Mouse (Mus musculus): ENCODE measurements around the gene Mcm2. TPM values are rescaled to one million over a fixed set of nuclear protein-coding genes. Genes with fewer than 3 reads are reported as not detected.
A peak's percentile ranks its signal among the peaks of the same experiment; 100 is the strongest.

Mcm2 gene
- polyA plus RNA-seq, 1 experiment = 10.2 TPM

DNA sequence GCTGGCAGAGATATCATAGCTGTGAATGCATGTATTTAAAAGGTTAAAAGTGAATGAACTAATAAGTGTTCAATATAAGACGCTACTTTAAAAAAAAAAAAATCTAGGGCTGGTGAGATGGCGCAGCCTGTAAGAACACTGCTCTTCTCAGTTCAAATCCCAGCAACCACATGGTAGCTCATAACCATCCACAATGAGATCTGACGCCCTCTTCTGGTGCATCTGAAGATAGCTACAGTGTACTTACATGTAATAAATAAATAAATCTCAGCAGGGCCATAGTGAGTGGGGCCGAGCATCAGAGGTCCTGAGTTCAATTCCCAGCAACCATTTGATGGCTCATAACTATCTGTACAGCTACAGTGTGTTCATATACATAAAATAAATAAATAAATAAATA, 19.1 kb downstream of the Mcm2 start:
- Histone ChIP-seq H3K27ac (ENCODE audit: insufficient read depth, low read depth, low read length) (no peak overlapping the region), H3K36me3 (ENCODE audit: control insufficient read depth, insufficient read depth, low read length) (no peaks in the 10 kb centered on the region), H3K4me3 (ENCODE audit: insufficient read depth, low read depth, low read length) (no peak overlapping the region), H3K4me1 (ENCODE audit: control insufficient read depth, insufficient read depth, low read length) (no peaks in the 10 kb centered on the region), H3K27me3 (replicated peaks; ENCODE audit: control insufficient read depth, insufficient read depth, low read length) (no peaks in the 10 kb centered on the region)
- no peak for DNase-seq
- WGBS = 70% methylated on average over 4 of the region's 4 CpGs
- no peak for TF ChIP-seq CTCF (conservative IDR thresholded peaks at IDR 0.05; ENCODE audit: insufficient read depth, insufficient read length, low read depth, low read length)
- TF ChIP-seq POLR2A (IDR thresholded peaks at IDR 0.05; ENCODE audit: low read depth, low read length) = no peak

DNA sequence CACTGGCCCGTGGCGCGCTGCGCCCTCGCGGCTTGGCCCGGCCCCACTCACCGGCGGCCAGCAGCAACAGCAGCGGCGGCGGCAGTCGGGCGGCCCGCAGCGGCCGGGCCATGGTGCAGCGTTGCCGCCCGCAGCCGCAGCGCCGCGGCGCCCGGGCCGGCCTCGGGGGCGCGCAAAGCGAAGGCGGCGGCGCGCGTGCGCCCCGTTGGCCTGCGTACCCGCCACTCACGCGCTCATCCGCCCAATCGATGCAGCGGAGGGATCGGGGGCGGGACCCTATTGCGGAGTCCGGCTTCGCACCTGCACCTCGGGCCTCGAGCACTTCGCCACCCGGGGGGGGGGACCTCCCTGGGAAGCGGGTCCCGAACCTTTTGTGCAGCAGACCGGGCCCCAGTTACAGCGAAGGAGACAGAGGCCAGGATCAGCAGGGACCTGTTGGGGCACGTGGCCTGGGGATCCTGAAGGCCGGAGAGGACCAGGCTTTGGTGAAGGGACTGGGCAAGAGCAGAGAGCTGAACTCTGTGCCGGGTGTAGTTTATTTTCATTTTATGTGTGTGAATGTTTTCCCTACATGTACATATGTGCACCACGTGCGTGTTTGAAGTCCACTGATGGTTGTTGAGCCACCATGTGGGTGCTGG, 23.6 kb downstream of the Mcm2 start, which contains the start of gene Podxl2:
Gene Podxl2 (minus strand): TSS at position 177 of the 641 bp plus-strand sequence.
- Histone ChIP-seq H3K36me3 (ENCODE audit: control insufficient read depth, insufficient read depth, low read length) (no peaks in the 10 kb centered on the region), H3K27me3 (replicated peaks; ENCODE audit: control insufficient read depth, insufficient read depth, low read length) (no peaks in the 10 kb centered on the region), H3K4me1 (ENCODE audit: control insufficient read depth, insufficient read depth, low read length) (no peaks in the 10 kb centered on the region), H3K27ac (ENCODE audit: insufficient read depth, low read depth, low read length) (no peak within 1 kb of the TSS), H3K4me3 (ENCODE audit: insufficient read depth, low read depth, low read length) (peak within 1 kb of the TSS; percentile 53)
- WGBS = 8% methylated on average over 63 of the region's 63 CpGs
- TF ChIP-seq POLR2A (IDR thresholded peaks at IDR 0.05; ENCODE audit: low read depth, low read length) (no peak), CTCF (conservative IDR thresholded peaks at IDR 0.05; ENCODE audit: insufficient read depth, insufficient read length, low read depth, low read length) (no peak)
- peak; percentile 54 for DNase-seq

DNA sequence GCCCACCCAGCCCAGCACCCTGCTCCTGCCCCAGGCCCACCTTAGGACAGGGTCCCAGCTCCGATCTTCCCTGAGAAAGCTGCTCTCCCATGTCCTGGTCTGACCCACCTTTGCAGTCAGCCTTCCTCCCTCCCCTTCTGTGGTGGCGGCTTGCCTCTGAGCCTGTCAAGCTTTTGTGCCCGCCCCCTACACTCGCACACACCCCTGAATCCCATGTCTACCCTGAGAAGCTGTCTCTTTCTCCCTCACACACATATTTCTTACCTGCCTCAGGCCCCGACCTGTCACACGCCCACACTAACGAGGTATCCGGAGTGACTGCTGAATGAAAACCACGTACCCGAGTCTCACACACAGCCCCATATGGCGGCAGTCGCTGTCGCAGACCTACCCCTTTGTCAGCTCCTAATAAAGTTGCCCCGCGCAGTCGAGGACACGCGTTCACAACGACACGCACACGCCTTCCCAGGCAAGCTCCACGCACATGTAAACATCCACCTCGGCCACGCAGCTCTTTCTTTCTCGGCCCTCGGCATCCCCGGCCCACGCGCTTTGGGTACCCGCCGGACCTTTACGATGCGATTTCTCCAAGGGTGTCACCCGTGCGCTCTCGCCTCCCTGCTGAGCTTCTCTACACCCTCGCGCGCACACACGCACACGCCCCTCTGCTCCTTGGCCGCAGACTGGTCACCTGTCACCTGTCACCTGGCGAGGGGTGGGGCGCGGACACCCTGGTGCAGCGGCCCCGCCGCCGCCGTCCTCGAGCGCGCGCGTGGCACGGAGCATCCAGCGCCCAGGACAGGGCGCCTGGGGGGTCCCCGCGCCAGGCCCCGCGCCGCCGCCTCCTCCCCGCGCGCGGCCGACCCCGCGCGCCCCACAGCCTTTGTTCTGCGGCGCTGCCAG, 24.4 kb downstream of the Mcm2 start:
- no peaks in the 10 kb centered on the region for H3K36me3 ChIP-seq (ENCODE audit: control insufficient read depth, insufficient read depth, low read length)
- no peaks in the 10 kb centered on the region for H3K4me1 ChIP-seq (ENCODE audit: control insufficient read depth, insufficient read depth, low read length)
- peak overlapping the region; percentile 53 for H3K4me3 ChIP-seq (ENCODE audit: insufficient read depth, low read depth, low read length)
- TF ChIP-seq POLR2A (IDR thresholded peaks at IDR 0.05; ENCODE audit: low read depth, low read length) (no peak), CTCF (conservative IDR thresholded peaks at IDR 0.05; ENCODE audit: insufficient read depth, insufficient read length, low read depth, low read length) (no peak)
- DNase-seq = no peak
- 4% methylated on average over 74 of the region's 74 CpGs for WGBS
- H3K27me3 ChIP-seq (replicated peaks; ENCODE audit: control insufficient read depth, insufficient read depth, low read length) = no peaks in the 10 kb centered on the region
- no peak overlapping the region for H3K27ac ChIP-seq (ENCODE audit: insufficient read depth, low read depth, low read length)

DNA sequence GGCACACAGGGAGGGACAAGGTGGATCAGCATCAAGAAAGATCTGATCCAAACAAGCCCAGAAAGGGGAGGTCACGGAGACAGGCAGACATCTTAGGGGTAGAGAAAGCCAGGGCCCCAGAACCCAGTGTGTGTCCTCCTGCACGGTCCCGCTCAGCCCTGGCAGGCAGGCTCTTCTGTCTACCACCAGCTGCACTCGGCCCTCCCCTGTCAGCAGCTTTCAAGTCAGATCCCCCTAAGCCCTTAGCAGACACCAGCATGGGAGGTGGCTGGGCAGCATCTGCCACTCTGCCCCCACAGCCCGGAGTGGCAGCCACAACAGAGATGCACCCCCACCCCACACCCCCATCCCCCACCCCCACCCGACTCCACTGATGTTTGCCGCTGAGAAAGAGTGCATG, 25.8 kb downstream of the Mcm2 start:
- no peaks in the 10 kb centered on the region for H3K27me3 ChIP-seq (replicated peaks; ENCODE audit: control insufficient read depth, insufficient read depth, low read length)
- TF ChIP-seq POLR2A (IDR thresholded peaks at IDR 0.05; ENCODE audit: low read depth, low read length) (no peak), CTCF (conservative IDR thresholded peaks at IDR 0.05; ENCODE audit: insufficient read depth, insufficient read length, low read depth, low read length) (no peak)
- H3K36me3 ChIP-seq (ENCODE audit: control insufficient read depth, insufficient read depth, low read length) = no peaks in the 10 kb centered on the region
- no peak for DNase-seq
- no peak overlapping the region for H3K4me3 ChIP-seq (ENCODE audit: insufficient read depth, low read depth, low read length)
- WGBS = 62% methylated on average over 7 of the region's 7 CpGs
- H3K4me1 ChIP-seq (ENCODE audit: control insufficient read depth, insufficient read depth, low read length) = no peaks in the 10 kb centered on the region
- no peak overlapping the region for H3K27ac ChIP-seq (ENCODE audit: insufficient read depth, low read depth, low read length)

DNA sequence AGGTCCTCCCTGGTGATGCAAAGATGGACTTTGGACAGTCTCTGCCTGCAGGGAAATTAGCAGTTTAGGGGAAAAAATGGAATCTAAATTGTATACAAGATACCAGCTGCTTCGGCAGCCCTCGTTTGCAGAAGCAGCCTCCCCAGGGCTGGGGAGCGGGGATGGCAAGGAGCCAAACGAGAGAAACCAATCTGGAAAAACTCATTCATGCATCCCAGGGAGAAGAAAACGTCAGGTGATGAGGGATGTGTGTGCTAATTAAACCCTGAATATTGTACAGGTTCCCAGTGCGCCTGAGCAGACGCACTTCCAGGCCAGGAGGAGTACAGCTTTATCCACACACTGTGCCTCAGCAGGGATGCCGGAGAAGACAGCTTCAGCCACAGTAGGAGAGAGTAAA, 27.0 kb downstream of the Mcm2 start:
- Histone ChIP-seq H3K36me3 (ENCODE audit: control insufficient read depth, insufficient read depth, low read length) (no peaks in the 10 kb centered on the region), H3K27ac (ENCODE audit: insufficient read depth, low read depth, low read length) (no peak overlapping the region), H3K4me1 (ENCODE audit: control insufficient read depth, insufficient read depth, low read length) (no peaks in the 10 kb centered on the region), H3K27me3 (replicated peaks; ENCODE audit: control insufficient read depth, insufficient read depth, low read length) (no peaks in the 10 kb centered on the region), H3K4me3 (ENCODE audit: insufficient read depth, low read depth, low read length) (no peak overlapping the region)
- WGBS = 42% methylated on average over 8 of the region's 8 CpGs
- DNase-seq = no peak
- TF ChIP-seq CTCF (conservative IDR thresholded peaks at IDR 0.05; ENCODE audit: insufficient read depth, insufficient read length, low read depth, low read length) (no peak), POLR2A (IDR thresholded peaks at IDR 0.05; ENCODE audit: low read depth, low read length) (no peak)

DNA sequence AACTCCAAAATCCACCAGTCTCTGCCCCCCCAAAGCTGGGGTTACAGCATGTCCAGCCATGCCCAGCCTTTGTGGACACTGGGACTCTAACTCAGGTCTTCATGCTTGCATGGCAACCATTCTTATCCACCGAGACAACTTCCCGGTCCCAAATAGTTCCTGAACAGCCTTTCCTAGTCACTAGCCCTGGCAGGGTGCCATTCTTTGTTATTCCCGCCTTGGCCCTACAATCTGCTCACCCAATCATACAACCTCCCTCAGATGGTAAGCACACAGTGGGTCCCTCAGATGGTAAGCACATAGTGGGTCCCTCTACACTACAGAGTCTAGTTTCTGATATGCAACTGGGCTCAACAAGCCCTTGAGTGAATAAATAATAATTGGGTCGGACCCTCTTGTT, 28.0 kb downstream of the Mcm2 start:
- no peaks in the 10 kb centered on the region for H3K27me3 ChIP-seq (replicated peaks; ENCODE audit: control insufficient read depth, insufficient read depth, low read length)
- no peaks in the 10 kb centered on the region for H3K4me1 ChIP-seq (ENCODE audit: control insufficient read depth, insufficient read depth, low read length)
- DNase-seq = no peak
- TF ChIP-seq CTCF (conservative IDR thresholded peaks at IDR 0.05; ENCODE audit: insufficient read depth, insufficient read length, low read depth, low read length) = no peak
- no peak for TF ChIP-seq POLR2A (IDR thresholded peaks at IDR 0.05; ENCODE audit: low read depth, low read length)
- H3K36me3 ChIP-seq (ENCODE audit: control insufficient read depth, insufficient read depth, low read length) = no peaks in the 10 kb centered on the region
- 63% methylated on average over 4 of the region's 4 CpGs for WGBS
- no peak overlapping the region for H3K27ac ChIP-seq (ENCODE audit: insufficient read depth, low read depth, low read length)
- H3K4me3 ChIP-seq (ENCODE audit: insufficient read depth, low read depth, low read length) = no peak overlapping the region

DNA sequence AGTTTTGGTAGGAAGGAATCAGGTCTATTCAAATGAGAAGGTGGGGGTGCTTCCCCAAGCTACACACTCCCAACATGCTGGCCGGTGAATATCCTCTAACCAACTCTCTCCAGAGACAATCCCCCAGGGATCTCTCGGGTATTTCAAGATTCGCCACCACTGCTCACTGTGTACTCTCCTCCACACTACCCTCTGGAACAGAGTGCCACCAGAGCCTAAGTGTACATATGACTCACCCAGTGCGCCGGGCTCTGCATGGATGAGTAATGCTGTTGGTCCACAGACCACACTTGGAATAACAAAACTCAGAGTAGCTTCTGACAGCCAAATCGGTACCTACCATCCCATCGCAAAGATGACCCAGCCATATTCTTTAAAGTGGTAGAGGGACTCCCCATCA, 29.1 kb downstream of the Mcm2 start:
- no peaks in the 10 kb centered on the region for H3K4me1 ChIP-seq (ENCODE audit: control insufficient read depth, insufficient read depth, low read length)
- H3K4me3 ChIP-seq (ENCODE audit: insufficient read depth, low read depth, low read length) = no peak overlapping the region
- DNase-seq = no peak
- no peaks in the 10 kb centered on the region for H3K27me3 ChIP-seq (replicated peaks; ENCODE audit: control insufficient read depth, insufficient read depth, low read length)
- no peaks in the 10 kb centered on the region for H3K36me3 ChIP-seq (ENCODE audit: control insufficient read depth, insufficient read depth, low read length)
- TF ChIP-seq POLR2A (IDR thresholded peaks at IDR 0.05; ENCODE audit: low read depth, low read length) = no peak
- no peak for TF ChIP-seq CTCF (conservative IDR thresholded peaks at IDR 0.05; ENCODE audit: insufficient read depth, insufficient read length, low read depth, low read length)
- 77% methylated on average over 7 of the region's 7 CpGs for WGBS
- H3K27ac ChIP-seq (ENCODE audit: insufficient read depth, low read depth, low read length) = no peak overlapping the region
